Mouse (Mus musculus) kidney, postnatal 0 days (tissue): ENCODE measurements around the gene Trem1. TPM values are rescaled to one million over a fixed set of nuclear protein-coding genes. Genes with fewer than 3 reads are reported as not detected.

Experiments
- ATAC-seq: fragments of 200-750 bp; cut with Nextera tagmentation; replicated peaks from 2 replicates; pipeline ENCODE4 v1.8.0; 2017; ENCODE audit warnings: low read depth, moderate number of reproducible peaks, moderate TSS enrichment, moderate library complexity; ENCODE audit not compliant: low FRiP score
- DNase-seq: peaks from one replicate; pipeline ENCODE4 v3.0.0-alpha.2; 2016; ENCODE audit warnings: low spot score
- H3K27ac ChIP-seq: fragments of 300-500 bp; sonication (generic); 2 replicates; pipeline ENCODE4 v1.5.1; 2014; ENCODE audit warnings: mild to moderate bottlenecking
- H3K27me3 ChIP-seq: fragments of 300-500 bp; sonication (generic); 2 replicates; pipeline ENCODE4 v1.6.1; 2014; ENCODE audit warnings: low read length, mixed read lengths; ENCODE audit not compliant: insufficient read depth
- H3K36me3 ChIP-seq: fragments of 300-500 bp; sonication (generic); 2 replicates; pipeline ENCODE4 v1.6.1; 2014; ENCODE audit warnings: low read length, mixed read lengths; ENCODE audit not compliant: insufficient read depth
- H3K4me1 ChIP-seq: fragments of 300-500 bp; sonication (generic); replicated peaks from 2 replicates; pipeline ENCODE4 v1.6.1; 2014; ENCODE audit warnings: antibody characterized with exemption, low read length, mixed read lengths; ENCODE audit not compliant: insufficient read depth
- H3K4me2 ChIP-seq: fragments of 300-500 bp; sonication (generic); 2 replicates; pipeline ENCODE4 v1.6.1; 2014; ENCODE audit warnings: mild to moderate bottlenecking, low read length, moderate library complexity, mixed read lengths
- H3K4me3 ChIP-seq: fragments of 300-500 bp; sonication (generic); replicated peaks from 2 replicates; pipeline ENCODE4 v1.5.1; 2014; ENCODE audit warnings: low read depth, low read length
- H3K9ac ChIP-seq: fragments of 300-500 bp; sonication (generic); 2 replicates; pipeline ENCODE4 v1.6.1; 2014; ENCODE audit warnings: low read depth, low read length
- H3K9me3 ChIP-seq: fragments of 300-500 bp; sonication (generic); replicated peaks from 2 replicates; pipeline ENCODE4 v1.6.1; 2016; ENCODE audit warnings: low read length, inconsistent platforms, mixed read lengths
- CTCF ChIP-seq: IDR thresholded peaks from 2 replicates; pipeline ENCODE4 v1.5.1; 2016; ENCODE audit warnings: antibody characterized with exemption, low read depth, mild to moderate bottlenecking, moderate library complexity
- WGBS: fragments of 180-500 bp; shearing (Covaris S2); extraction: QIAGEN DNeasy Blood & Tissue Kit; methylation state at CpG from one replicate; pipeline ENCODE4 v1.1.7; 2014; 5-methylcytosine and 5-hydroxymethylcytosine counted together
- polyA plus RNA-seq: library from polyadenylated mRNA; unstranded; fragments of >200 nt; fragmentation: Nextera tagmentation; extraction: Ambion mirVana; gene quantifications from 2 replicates; pipeline ENCODE4 v1.2.1, GENCODE M21; 2015

The Trem1 gene
- polyA plus RNA-seq, 1 experiment from 2014 or later, result 0.08 TPM

- DNase-seq (no peak), ATAC-seq (no peak)
- Histone ChIP-seq H3K4me2 (no peak overlapping the region), H3K27me3 (no peaks in the 10 kb centered on the region), H3K36me3 (no peaks in the 10 kb centered on the region), H3K9ac (no peak overlapping the region), H3K4me3 (no peak overlapping the region), H3K4me1 (no peaks in the 10 kb centered on the region), H3K27ac (no peak overlapping the region), H3K9me3 (no peaks in the 10 kb centered on the region)
- TF ChIP-seq CTCF, result no peak
These were observed 16.5 kb downstream of the Trem1 start for GRCm38 (mm10) chr17:48249039-48249438.

GRCm38 (mm10) chr17:48249501-48249900 is 16.9 kb downstream of the Trem1 start:
- Histone ChIP-seq H3K9me3 (no peaks in the 10 kb centered on the region), H3K27me3 (no peaks in the 10 kb centered on the region), H3K9ac (no peak overlapping the region), H3K27ac (no peak overlapping the region), H3K4me3 (no peak overlapping the region), H3K36me3 (no peaks in the 10 kb centered on the region), H3K4me1 (no peaks in the 10 kb centered on the region), H3K4me2 (no peak overlapping the region)
- WGBS, result 86% methylated on average over 11 of the region's 11 CpGs
- DNase-seq, result no peak
- no peak for ATAC-seq
- no peak for TF ChIP-seq CTCF

- ATAC-seq, result no peak
- TF ChIP-seq CTCF, result no peak
- no peak for DNase-seq
- WGBS, result 86% methylated on average over 7 of the region's 7 CpGs
- H3K27ac ChIP-seq, result no peak overlapping the region
- H3K36me3 ChIP-seq, result no peaks in the 10 kb centered on the region
- H3K4me1 ChIP-seq, result no peaks in the 10 kb centered on the region
- no peaks in the 10 kb centered on the region for H3K27me3 ChIP-seq
- H3K4me3 ChIP-seq, result no peak overlapping the region
- H3K4me2 ChIP-seq, result no peak overlapping the region
- no peak overlapping the region for H3K9ac ChIP-seq
- H3K9me3 ChIP-seq, result no peaks in the 10 kb centered on the region
These were observed 18.1 kb downstream of the Trem1 start for GRCm38 (mm10) chr17:48250631-48251030.

GRCm38 (mm10) chr17:48256575-48256974 is 24.0 kb downstream of the Trem1 start:
- H3K27me3 ChIP-seq, result no peaks in the 10 kb centered on the region
- H3K9ac ChIP-seq, result no peak overlapping the region
- H3K4me1 ChIP-seq, result no peaks in the 10 kb centered on the region
- H3K27ac ChIP-seq, result no peak overlapping the region
- H3K4me3 ChIP-seq, result no peak overlapping the region
- no peak for ATAC-seq
- H3K4me2 ChIP-seq, result no peak overlapping the region
- DNase-seq, result no peak
- no peaks in the 10 kb centered on the region for H3K9me3 ChIP-seq
- TF ChIP-seq CTCF, result no peak
- H3K36me3 ChIP-seq, result no peaks in the 10 kb centered on the region

GRCm38 (mm10) chr17:48261868-48262267 is 29.3 kb downstream of the Trem1 start:
- TF ChIP-seq CTCF, result no peak
- H3K4me1 ChIP-seq, result no peaks in the 10 kb centered on the region
- H3K9me3 ChIP-seq, result no peaks in the 10 kb centered on the region
- 81% methylated on average over 2 of the region's 2 CpGs for WGBS
- H3K9ac ChIP-seq, result no peak overlapping the region
- no peak overlapping the region for H3K4me2 ChIP-seq
- no peaks in the 10 kb centered on the region for H3K27me3 ChIP-seq
- ATAC-seq (no peak), DNase-seq (no peak)
- H3K27ac ChIP-seq, result no peak overlapping the region
- H3K4me3 ChIP-seq, result no peak overlapping the region
- no peaks in the 10 kb centered on the region for H3K36me3 ChIP-seq

GRCm38 (mm10) chr17:48263741-48264362 is 31.3 kb downstream of the Trem1 start, which contains the start of gene Treml4:
Gene Treml4, plus strand, starts transcription at chr17:48264295.
- Histone ChIP-seq H3K27me3 (no peaks in the 10 kb centered on the region), H3K9ac (no peak within 1 kb of the TSS), H3K4me2 (no peak within 1 kb of the TSS), H3K4me1 (no peaks in the 10 kb centered on the region), H3K36me3 (no peaks in the 10 kb centered on the region), H3K4me3 (no peak within 1 kb of the TSS), H3K27ac (no peak within 1 kb of the TSS), H3K9me3 (no peaks in the 10 kb centered on the region)
- ATAC-seq (no peak), DNase-seq (no peak)
- TF ChIP-seq CTCF, result no peak
- 87% methylated on average over 3 of the region's 3 CpGs for WGBS

- no peaks in the 10 kb centered on the region for H3K36me3 ChIP-seq
- H3K4me3 ChIP-seq, result no peak overlapping the region
- TF ChIP-seq CTCF, result no peak
- no peak for ATAC-seq
- WGBS, result 94% methylated on average over 7 of the region's 7 CpGs
- H3K4me2 ChIP-seq, result no peak overlapping the region
- no peaks in the 10 kb centered on the region for H3K27me3 ChIP-seq
- no peaks in the 10 kb centered on the region for H3K9me3 ChIP-seq
- no peak overlapping the region for H3K27ac ChIP-seq
- no peak for DNase-seq
- H3K9ac ChIP-seq, result no peak overlapping the region
- no peaks in the 10 kb centered on the region for H3K4me1 ChIP-seq
These were observed 32.1 kb downstream of the Trem1 start for GRCm38 (mm10) chr17:48264662-48265061.
